Mouse (Mus musculus) ES-Bruce4 (cell line): ENCODE data around the gene Fam228b.

Source experiments
- CTCF ChIP-seq: IDR thresholded peaks from one replicate; pipeline ENCODE4 v1.8.1; 2011; ENCODE audit warnings: low read depth, low read length
- EP300 ChIP-seq: IDR thresholded peaks from 2 replicates; pipeline ENCODE4 v1.6.1; 2011; ENCODE audit warnings: low read depth, low read length; ENCODE audit not compliant: insufficient read depth
- POLR2A ChIP-seq: IDR thresholded peaks from one replicate; pipeline ENCODE4 v1.8.1; 2011; ENCODE audit warnings: low read length; ENCODE audit not compliant: insufficient read depth

DNA sequence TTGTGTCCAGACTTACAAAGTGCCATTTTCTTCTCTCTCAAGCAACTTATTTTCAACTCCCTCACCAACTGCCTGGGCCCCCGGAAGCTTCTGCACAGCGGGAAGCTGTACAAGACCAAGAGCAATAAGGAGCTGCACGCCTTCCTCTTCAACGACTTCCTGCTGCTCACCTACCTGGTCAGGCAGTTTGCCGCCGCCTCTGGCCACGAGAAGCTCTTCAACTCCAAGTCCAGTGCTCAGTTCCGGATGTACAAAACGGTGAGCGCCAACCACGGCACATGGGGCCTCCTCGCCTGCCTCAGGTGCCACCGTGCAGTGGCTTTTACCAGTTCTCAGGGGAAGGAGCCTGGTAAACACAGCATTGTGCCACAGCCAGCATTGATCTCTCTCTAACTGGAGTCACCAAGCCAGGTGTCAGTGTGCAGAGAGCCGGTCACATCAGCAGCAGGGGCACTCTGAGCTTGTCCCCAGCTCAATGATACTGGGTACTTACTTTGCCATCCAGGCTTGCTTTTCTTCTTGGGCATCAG lies 61.5 kb downstream of the Fam228b start:
- no peak for TF ChIP-seq CTCF
- TF ChIP-seq POLR2A = no peak
- no peak for TF ChIP-seq EP300
